Mouse (Mus musculus) midbrain, embryonic 11.5 days (tissue): ENCODE results near the gene Fam120a. TPM values are rescaled to one million over a fixed set of nuclear protein-coding genes. Genes with fewer than 3 reads are reported as not detected.

Source experiments
- ATAC-seq: fragments of 200-750 bp; cut with Nextera tagmentation; 2 replicates; pipeline ENCODE4 v1.8.0; 2017; ENCODE audit warnings: moderate TSS enrichment, moderate library complexity; ENCODE audit not compliant: low FRiP score
- DNase-seq: peaks from one replicate; pipeline ENCODE4 v3.0.0; 2015; ENCODE audit warnings: low spot score; ENCODE audit errors: missing footprints
- H3K27ac ChIP-seq: fragments of 300-500 bp; sonication (generic); 2 replicates; pipeline ENCODE4 v1.5.1; 2014; ENCODE audit warnings: low read depth, low read length
- H3K27me3 ChIP-seq: fragments of 300-500 bp; sonication (generic); 2 replicates; pipeline ENCODE4 v1.6.1; 2014; ENCODE audit warnings: mild to moderate bottlenecking, low read length, moderate library complexity, mixed read lengths; ENCODE audit not compliant: control insufficient read depth, insufficient read depth
- H3K36me3 ChIP-seq: fragments of 300-500 bp; sonication (generic); 2 replicates; pipeline ENCODE4 v1.6.1; 2014; ENCODE audit warnings: mild to moderate bottlenecking, low read length, moderate library complexity, mixed read lengths; ENCODE audit not compliant: control insufficient read depth, insufficient read depth
- H3K4me1 ChIP-seq: fragments of 300-500 bp; sonication (generic); 2 replicates; pipeline ENCODE4 v1.6.1; 2014; ENCODE audit warnings: low read length; ENCODE audit not compliant: control insufficient read depth, insufficient read depth
- H3K4me2 ChIP-seq: fragments of 300-500 bp; sonication (generic); 2 replicates; pipeline ENCODE4 v1.6.1; 2014; ENCODE audit warnings: mild to moderate bottlenecking, moderate library complexity
- H3K4me3 ChIP-seq: fragments of 300-500 bp; sonication (generic); 2 replicates; pipeline ENCODE4 v1.5.1; 2014; ENCODE audit warnings: low read depth, low read length
- H3K9ac ChIP-seq: fragments of 300-500 bp; sonication (generic); 2 replicates; pipeline ENCODE4 v1.6.1; 2014; ENCODE audit warnings: low read length
- H3K9me3 ChIP-seq: fragments of 300-500 bp; sonication (generic); 2 replicates; pipeline ENCODE4 v1.6.1; 2016; ENCODE audit warnings: low read length; ENCODE audit not compliant: control insufficient read depth
- WGBS: fragments of 180-500 bp; shearing (Covaris S2); extraction: QIAGEN DNeasy Blood & Tissue Kit; methylation state at CpG from one replicate; pipeline ENCODE4 v1.1.7; 2014; 5-methylcytosine and 5-hydroxymethylcytosine counted together
- polyA plus RNA-seq: library from polyadenylated mRNA; unstranded; fragments of >200 nt; fragmentation: Nextera tagmentation; extraction: Ambion mirVana; gene quantifications from 2 replicates; pipeline ENCODE4 v1.2.1, GENCODE M21; 2014

The Fam120a gene
- polyA plus RNA-seq, 1 experiment from 2014 or later = 17.1 TPM

DNA sequence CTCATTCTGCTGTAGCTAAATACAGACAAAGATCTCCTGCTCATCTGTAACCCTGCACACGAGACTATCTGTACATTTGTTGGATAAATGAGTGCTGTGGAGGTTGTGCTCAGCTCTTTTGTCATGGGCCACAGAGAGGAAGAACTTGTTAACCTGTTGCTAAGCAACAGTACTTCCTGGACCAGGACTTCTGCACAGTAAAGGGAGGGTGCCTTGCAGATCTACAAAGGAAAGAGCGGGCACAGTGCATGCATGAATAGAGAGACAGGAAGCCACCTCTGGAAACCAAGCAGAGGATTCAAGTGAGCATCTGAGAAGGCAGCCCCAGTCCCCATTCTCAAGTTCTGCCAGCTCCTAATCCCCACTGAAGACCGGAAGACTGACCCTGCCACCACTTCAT is 27.1 kb upstream of the Fam120a start:
- Histone ChIP-seq H3K4me2 (no peak overlapping the region), H3K9me3 (no peaks in the 10 kb centered on the region), H3K36me3 (no peaks in the 10 kb centered on the region), H3K27ac (no peak overlapping the region), H3K4me1 (peaks cover 4% of the 10 kb centered on the region), H3K9ac (0 out of 2 replicates have a peak overlapping the region, but pooled peaks have one; percentile 12), H3K27me3 (no peaks in the 10 kb centered on the region), H3K4me3 (no peak overlapping the region)
- ATAC-seq (peak; percentile 65; the same call in 1 of the 2 replicates), DNase-seq (no peak)
- WGBS = 12% methylated on average over 3 of the region's 3 CpGs

DNA sequence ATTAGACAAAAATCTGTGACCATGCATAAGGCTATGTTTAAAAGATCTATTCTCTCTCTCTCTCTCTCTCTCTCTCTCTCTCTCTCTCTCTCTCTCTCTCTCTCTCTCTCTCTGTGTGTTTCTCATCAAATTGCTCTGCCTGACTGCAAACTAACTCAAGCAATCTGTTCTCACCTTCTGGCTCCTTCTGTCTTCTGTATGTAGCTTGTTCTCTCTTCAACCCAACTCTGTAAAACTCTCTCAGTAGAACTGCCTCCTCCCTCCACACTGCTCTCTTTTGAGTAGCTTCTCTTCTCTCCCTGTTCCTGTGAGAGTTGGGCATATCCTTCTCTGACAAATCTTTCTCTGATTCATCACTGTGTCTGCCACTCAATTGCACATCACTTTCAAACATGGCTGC is 25.1 kb upstream of the Fam120a start:
- H3K9me3 ChIP-seq = no peaks in the 10 kb centered on the region
- H3K4me2 ChIP-seq = no peak overlapping the region
- no peaks in the 10 kb centered on the region for H3K27me3 ChIP-seq
- DNase-seq (no peak), ATAC-seq (no peak)
- H3K27ac ChIP-seq = no peak overlapping the region
- H3K4me3 ChIP-seq = no peak overlapping the region
- H3K4me1 ChIP-seq = peaks cover 4% of the 10 kb centered on the region
- H3K36me3 ChIP-seq = no peaks in the 10 kb centered on the region
- no peak overlapping the region for H3K9ac ChIP-seq

DNA sequence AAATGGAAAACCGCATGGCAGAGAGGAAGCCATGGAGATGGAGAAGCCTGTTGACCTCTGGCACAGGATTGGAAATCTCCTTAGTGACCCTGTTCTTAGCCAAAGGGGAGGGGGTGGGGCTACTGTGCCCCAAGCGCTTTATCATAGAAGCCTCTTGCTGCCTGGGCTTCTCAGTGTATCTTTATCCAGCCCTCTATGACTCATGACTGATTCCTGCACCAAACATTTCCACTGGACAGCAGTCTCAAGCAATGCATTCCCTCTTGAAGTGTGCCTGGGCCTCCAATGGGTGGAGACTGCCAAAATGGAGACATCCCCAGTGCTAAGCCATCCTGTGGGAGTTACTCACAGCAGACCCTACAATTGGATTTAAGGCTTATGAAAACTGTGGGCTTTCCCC is 22.3 kb upstream of the Fam120a start:
- ATAC-seq = no peak
- 68% methylated on average over 2 of the region's 2 CpGs for WGBS
- no peak overlapping the region for H3K4me3 ChIP-seq

GRCm38 (mm10) chr13:48982482-48983098 is 14.8 kb upstream of the Fam120a start:
- Histone ChIP-seq H3K9me3 (no peaks in the 10 kb centered on the region), H3K4me1 (no peaks in the 10 kb centered on the region), H3K4me3 (no peak overlapping the region), H3K27me3 (no peaks in the 10 kb centered on the region), H3K4me2 (no peak overlapping the region), H3K27ac (no peak overlapping the region), H3K36me3 (no peaks in the 10 kb centered on the region), H3K9ac (no peak overlapping the region)
- WGBS = 84% methylated on average over 6 of the region's 6 CpGs
- ATAC-seq (no peak), DNase-seq (no peak)

More for the DNA sequence above, 22.3 kb upstream of the Fam120a start:
- Histone ChIP-seq H3K4me2 (no peak overlapping the region), H3K9me3 (no peaks in the 10 kb centered on the region), H3K9ac (no peak overlapping the region), H3K36me3 (no peaks in the 10 kb centered on the region), H3K27ac (no peak overlapping the region), H3K27me3 (no peaks in the 10 kb centered on the region), H3K4me1 (peaks cover 4% of the 10 kb centered on the region)
- no peak for DNase-seq

DNA sequence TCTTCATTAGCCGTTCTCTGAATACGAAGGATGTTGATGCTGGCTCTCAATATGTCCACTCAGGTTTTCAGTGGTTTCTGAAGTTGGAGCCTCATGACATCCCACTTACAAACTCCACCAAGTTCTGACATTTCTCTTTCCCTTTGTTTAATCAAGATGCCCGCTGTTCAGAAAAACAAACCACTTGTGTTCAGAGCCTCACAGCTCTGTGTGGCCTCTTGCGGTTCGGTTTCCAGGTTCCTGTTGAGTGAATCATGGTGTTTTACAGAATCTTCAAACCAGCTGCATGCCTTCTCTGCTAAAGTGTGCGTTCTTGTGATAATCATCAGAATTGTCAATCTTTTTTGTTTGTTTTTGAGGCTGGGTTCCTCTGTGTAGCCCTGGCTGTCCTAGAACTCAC is 11.3 kb upstream of the Fam120a start:
- ATAC-seq (no peak), DNase-seq (no peak)
- no peak overlapping the region for H3K9ac ChIP-seq
- H3K4me2 ChIP-seq = no peak overlapping the region
- WGBS = 83% methylated on average over 6 of the region's 6 CpGs
- no peaks in the 10 kb centered on the region for H3K27me3 ChIP-seq
- H3K27ac ChIP-seq = no peak overlapping the region
- H3K9me3 ChIP-seq = no peaks in the 10 kb centered on the region
- H3K4me3 ChIP-seq = no peak overlapping the region
- no peaks in the 10 kb centered on the region for H3K4me1 ChIP-seq
- no peaks in the 10 kb centered on the region for H3K36me3 ChIP-seq

DNA sequence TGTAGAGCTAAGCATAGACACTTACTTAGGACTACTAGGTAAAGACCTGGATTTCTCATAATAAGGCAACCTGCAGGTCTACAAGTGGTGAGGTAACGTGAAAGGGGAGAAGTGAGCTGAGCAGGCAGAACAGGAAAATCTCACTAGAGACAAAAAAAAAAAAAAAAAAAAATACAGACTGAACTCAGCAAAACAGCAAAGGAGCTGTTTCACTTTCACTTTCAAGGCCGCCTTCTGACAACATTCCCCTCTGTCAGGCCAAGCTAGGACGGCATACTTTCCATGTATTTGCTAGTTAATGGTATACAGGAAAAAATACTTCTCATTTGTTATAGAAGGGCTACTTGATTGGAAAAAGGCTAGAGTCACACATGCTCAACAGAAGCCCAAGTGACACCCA is 10.0 kb upstream of the Fam120a start:
- Histone ChIP-seq H3K4me3 (no peak overlapping the region), H3K4me1 (no peaks in the 10 kb centered on the region), H3K27ac (no peak overlapping the region), H3K36me3 (no peaks in the 10 kb centered on the region), H3K9me3 (no peaks in the 10 kb centered on the region), H3K4me2 (no peak overlapping the region), H3K9ac (no peak overlapping the region), H3K27me3 (no peaks in the 10 kb centered on the region)
- ATAC-seq (no peak), DNase-seq (no peak)
- 92% methylated on average over 3 of the region's 3 CpGs for WGBS

- WGBS = 96% methylated on average over 2 of the region's 2 CpGs
- no peak for ATAC-seq
Observed at GRCm38 (mm10) chr13:48974699-48975098, 6.9 kb upstream of the Fam120a start.

DNA sequence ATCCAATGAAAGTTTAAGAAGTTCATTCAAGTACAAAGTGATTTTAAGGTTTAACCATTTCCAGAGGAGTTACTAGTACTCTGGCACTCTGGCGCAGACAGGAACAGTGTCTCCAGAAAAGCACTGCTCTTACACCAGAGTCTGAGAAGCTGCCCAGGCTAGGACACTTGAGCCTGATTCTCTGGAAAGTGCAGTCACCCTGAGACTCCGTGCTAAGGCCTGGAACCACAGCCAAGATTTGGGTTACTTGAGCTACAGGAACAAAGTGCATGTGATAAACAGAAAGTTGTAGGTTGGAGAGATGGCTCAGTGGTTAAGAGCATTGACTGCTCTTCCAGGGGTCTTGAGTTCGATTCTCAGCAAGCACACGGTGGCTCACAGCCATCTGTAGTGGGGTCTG is 6.4 kb upstream of the Fam120a start:
- H3K27ac ChIP-seq = no peak overlapping the region
- H3K4me3 ChIP-seq = no peak overlapping the region
- WGBS = 84% methylated on average over 4 of the region's 4 CpGs
- ATAC-seq = no peak
- no peaks in the 10 kb centered on the region for H3K36me3 ChIP-seq
- no peak overlapping the region for H3K9ac ChIP-seq
- DNase-seq = no peak
- H3K27me3 ChIP-seq = no peaks in the 10 kb centered on the region
- H3K4me2 ChIP-seq = no peak overlapping the region
- H3K4me1 ChIP-seq = peaks cover 3% of the 10 kb centered on the region; the same call in 1 of the 2 replicates
- H3K9me3 ChIP-seq = no peaks in the 10 kb centered on the region

More at GRCm38 (mm10) chr13:48974699-48975098, 6.9 kb upstream of the Fam120a start:
- Histone ChIP-seq H3K4me3 (no peak overlapping the region), H3K27ac (no peak overlapping the region), H3K9me3 (no peaks in the 10 kb centered on the region), H3K4me1 (no peaks in the 10 kb centered on the region; the same call in 1 of the 2 replicates), H3K9ac (no peak overlapping the region), H3K36me3 (no peaks in the 10 kb centered on the region), H3K4me2 (no peak overlapping the region), H3K27me3 (no peaks in the 10 kb centered on the region)
- DNase-seq = no peak

- 67% methylated on average over 5 of the region's 5 CpGs for WGBS
- H3K27ac ChIP-seq = no peak overlapping the region
Observed at GRCm38 (mm10) chr13:48973231-48973630, 5.4 kb upstream of the Fam120a start.

More at GRCm38 (mm10) chr13:48973231-48973630, 5.4 kb upstream of the Fam120a start:
- no peaks in the 10 kb centered on the region for H3K36me3 ChIP-seq
- H3K9ac ChIP-seq = no peak overlapping the region
- no peak overlapping the region for H3K4me2 ChIP-seq
- H3K4me1 ChIP-seq = peaks cover 3% of the 10 kb centered on the region; the same call in 1 of the 2 replicates
- DNase-seq = no peak
- no peaks in the 10 kb centered on the region for H3K27me3 ChIP-seq
- no peak for ATAC-seq
- no peak overlapping the region for H3K4me3 ChIP-seq
- H3K9me3 ChIP-seq = no peaks in the 10 kb centered on the region
